Mouse (Mus musculus) cerebellum, postnatal 14 days (tissue): ENCODE measurements around the gene Sytl2.

ENCODE experiments used
- DNase-seq, 2 experiments: peaks; one replicate each; pipeline ENCODE4 v3.0.0; 2021; ENCODE audit warnings: mixed read lengths in 2 of 2

Gene Sytl2

DNA sequence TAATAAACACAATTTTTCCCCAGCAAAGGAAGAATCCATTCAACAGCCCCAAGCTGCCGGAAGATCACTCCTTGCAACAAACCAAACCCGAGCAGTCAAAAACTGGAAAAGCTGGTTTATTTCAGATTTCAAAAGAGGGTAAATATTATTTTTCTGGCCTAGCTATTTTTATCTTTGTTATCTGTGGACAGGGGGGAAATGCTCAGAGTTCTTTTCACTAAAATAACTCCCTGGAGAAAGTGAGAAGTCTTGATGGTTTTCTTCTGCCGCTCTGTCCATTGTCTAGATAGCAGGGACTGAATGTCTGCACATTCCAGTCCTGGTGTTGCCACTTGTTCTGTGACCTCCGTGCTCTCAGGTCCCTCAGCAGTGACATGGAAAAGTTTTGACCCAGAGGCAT, 70.8 kb downstream of the Sytl2 start:
- DNase-seq, result no peak

DNA sequence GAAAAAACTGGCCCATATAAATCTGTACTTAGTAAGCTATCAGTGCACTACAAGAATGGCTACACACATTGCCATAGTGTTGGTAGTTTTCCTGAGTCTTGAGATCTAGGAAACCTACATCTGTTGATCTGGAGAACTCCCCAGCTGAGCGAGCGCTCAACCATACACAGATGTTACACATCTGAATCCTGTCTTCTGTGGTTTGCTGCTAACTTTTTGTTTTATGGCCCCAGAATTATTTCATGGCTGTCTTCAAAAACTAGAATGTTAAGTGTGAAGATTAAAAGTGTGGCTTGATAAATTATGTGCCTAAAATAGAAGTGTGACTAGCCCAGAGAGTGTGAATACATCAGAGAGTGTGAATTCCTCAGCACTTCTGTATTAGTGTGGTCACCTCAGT, 82.4 kb downstream of the Sytl2 start:
- no peak for DNase-seq

DNA sequence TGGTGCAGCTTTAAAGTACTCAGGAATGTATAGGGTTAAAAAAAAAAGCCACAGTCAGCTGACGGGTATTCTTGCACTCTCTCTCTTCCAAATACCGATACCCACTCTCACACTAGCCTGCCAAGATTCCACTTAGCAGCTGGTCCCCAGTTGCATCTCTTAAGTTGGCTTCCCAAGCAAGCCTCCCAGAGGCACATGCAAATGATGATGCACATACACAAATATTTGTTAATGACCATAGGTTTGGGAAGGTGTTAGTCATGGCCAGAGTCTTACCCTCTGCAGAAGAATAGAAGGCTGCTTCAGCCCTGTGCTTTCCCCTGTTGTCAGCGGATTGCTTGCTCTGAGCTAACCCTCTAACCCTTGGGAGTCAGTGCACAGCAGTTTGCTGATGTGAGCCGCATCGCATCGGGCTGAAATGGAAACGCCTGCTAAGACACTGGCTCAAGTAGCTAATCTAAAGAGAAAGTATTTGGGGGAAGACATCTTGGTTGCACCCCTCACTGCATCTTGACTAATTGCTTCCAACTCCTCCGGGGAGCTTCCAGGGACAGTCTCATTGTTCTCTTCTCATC, 84.9 kb downstream of the Sytl2 start:
- DNase-seq, result peak; percentile 22 to 27

DNA sequence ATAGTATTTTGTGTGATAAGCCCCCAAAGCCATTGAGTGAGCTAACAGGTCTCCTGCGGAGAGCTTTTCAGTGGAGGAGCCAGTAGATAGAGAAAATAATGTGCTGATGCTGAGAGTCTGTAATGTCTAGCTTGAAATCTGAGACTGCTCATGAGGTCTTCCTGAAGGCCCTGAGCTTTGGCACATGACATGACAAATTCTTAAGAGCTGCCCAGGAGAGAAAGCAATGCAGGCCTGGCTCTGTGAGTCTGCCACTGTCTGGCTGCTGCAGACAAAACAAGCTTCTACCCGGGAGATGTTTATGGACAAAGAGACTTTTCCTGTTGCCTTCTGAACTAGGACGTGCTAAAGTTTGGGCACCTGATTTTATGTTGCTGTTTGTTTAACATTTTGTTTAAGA, 87.7 kb downstream of the Sytl2 start:
- no peak for DNase-seq

DNA sequence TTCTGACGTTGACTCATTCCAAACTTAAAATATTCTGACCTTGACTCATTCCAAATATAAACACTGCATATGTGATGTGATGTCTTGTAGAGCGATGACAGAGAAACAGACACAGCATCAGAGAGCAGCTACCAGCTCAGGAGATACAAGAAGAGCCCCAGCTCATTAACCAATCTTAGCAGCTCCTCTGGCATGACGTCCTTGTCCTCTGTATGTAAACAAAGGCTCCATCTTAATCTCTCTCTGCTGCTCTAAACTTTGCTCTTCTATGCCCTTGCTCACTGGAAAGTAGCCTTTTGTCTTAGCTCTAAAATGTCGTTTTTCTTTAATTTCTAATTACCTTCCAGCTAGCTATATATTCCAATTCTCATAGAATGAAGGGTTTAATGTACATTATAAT, 93.0 kb downstream of the Sytl2 start:
- no peak for DNase-seq

DNA sequence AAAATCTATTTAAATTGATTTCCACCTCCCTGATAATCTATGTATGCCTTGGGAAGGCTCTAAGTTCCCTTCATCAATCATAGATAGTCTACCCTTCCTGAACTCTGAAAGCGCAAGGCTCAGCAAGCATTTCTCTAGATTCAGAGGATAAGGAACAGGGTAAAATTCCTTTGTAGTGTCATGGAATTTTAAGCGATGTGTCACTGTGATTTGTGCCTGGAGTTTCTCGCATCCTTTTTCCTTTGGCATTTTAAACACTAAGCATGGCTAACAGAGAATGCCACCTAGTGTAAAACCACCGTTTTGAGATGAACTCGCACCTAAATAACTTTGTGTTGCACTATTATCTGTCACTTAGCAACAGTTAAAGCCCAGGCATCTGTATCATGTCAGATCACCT, 93.9 kb downstream of the Sytl2 start:
- DNase-seq, result no peak

DNA sequence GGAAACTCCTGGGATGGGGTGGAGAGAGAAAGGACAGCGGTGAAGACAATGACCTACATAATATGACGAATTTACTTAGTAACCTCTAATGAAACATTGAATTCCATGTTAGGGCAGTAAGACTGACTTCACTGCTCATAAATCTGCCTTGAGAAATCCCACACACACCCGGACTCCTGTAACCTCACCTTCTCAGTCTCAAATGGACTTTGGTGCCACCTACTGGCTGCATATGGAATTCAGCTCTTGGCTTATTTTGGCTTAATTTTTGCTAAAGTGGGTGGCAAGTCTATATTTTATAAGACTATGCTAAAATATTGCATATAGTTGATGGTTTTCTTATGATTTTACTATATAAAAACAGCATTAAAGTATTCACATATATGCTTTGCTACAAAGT, 107.9 kb downstream of the Sytl2 start:
- peak; percentile 81 to 87 for DNase-seq

DNA sequence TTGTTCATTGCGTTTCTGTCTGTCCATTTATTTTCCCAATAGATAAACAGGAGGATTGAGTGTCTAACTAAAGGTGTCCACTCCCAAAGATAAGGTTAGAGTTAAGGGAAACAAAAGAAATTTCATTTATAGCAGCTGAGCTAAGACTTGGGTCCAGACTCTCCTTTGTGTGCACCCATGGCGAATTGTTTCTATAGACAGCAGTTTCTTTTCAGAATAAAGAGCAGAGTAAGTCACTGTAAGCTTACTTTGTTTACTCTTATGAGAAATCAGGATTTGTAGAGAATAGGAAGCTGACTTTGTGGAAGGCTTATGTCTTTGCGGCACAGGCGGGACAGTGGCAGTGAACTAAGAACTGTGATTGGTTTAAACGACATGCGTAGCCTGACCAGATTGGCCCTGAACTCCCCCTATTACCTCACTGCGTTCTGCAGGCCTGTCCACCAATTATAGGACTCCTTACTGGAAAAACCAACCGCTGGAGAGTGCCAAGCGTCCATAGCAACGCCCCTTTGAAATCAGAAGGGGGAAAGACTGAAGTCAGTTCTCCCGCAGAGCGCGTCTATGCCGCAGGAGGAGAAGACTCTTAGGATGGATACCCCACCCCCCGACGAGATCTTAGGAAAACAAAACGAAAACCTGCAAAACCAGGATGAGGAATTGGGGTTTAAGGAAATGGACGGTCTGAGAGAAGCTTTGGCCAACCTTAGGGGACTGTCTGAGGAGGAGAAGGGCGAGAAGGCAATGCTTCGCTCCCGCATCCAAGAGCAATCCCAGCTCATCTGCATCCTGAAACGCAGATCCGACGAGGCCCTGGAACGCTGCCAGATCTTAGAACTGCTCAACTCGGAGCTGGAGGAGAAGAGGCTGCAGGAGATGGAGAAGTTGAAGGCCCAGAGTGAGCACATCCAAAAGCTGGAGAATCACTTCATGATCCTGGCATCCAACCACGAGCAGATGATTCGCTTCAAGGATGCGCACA, 124.3 kb downstream of the Sytl2 start, which contains the start of gene Ccdc89:
Gene Ccdc89 (plus strand): TSS at position 558 of the 982 bp plus-strand sequence.
- peak; percentile 85 to 87 for DNase-seq

DNA sequence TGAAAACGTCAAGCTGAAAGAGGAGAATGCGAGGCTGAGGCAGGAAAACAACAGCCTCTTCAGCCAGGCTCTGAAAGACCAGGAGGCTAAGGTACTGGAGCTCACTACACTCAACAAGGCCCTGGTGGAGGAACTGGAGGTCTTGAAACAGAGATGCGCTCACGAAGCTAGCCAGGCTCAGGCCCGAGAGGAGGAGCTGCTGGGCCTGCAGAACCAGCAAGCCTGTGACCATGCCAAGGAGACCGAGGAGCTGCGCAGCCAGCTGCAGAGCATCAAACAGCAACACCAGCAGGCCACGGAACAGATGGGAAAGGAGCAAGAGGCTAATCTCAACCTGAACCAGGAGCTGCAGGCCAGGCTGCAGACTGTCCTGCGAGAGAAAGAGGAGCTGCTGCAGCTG, 125.0 kb downstream of the Sytl2 start:
- peak in 1 of 2 experiments; percentile 18 for DNase-seq

DNA sequence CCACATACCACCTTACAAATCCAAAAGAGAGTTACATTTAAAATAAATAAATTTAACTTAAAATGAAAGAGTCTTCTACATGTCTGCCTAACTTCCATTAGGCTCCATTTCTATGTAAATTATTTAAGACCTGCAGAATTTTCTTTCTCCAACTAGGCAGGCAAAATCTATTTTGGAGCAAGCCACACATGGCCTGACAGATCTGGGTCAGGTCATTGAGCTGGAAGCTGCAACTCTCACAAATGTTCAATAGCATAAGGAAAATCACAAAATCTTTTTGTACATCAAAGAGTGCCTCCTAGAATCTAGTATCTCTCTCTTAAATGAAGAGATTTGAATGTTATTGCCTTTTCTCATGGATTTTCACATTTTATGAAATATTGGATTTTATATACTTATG, 130.2 kb downstream of the Sytl2 start:
- no peak for DNase-seq

DNA sequence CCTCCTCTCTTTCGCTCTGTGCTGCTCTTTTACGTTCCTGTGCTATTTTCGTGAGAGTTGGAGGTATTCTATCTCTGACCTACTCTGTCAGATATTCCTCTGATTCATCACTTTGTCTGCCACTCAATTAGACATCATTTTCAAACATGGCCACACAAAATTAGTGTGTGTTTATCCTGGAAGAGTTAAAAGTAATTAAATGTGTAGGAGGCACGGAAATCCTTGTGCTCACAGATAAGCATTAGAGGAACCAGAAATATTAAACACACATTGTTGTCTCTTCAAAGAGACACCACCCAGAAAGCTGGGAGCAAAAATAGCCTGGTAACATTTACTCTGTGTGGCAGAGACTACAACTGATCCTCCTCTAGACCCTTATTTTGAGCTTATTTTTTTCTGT, 138.0 kb downstream of the Sytl2 start:
- DNase-seq, result no peak

DNA sequence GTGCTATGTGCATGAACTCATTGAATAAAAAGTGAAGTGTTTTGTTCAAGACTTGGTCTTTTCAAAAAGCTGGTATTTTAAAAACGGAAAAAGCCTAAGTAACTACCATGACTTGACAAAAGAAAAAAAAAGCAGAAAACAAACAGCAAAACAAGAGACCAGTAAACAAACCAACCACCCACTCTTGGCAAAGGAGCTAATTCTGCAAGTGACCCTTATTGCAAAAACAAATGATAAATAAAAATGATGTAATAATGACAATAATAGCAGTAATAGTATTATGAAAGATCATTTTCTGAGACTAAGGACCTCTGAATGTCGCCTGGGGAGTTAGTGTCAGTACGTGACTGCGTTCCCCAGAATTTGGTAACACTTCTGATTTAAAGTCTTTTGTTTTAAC, 140.0 kb downstream of the Sytl2 start:
- DNase-seq, result no peak

DNA sequence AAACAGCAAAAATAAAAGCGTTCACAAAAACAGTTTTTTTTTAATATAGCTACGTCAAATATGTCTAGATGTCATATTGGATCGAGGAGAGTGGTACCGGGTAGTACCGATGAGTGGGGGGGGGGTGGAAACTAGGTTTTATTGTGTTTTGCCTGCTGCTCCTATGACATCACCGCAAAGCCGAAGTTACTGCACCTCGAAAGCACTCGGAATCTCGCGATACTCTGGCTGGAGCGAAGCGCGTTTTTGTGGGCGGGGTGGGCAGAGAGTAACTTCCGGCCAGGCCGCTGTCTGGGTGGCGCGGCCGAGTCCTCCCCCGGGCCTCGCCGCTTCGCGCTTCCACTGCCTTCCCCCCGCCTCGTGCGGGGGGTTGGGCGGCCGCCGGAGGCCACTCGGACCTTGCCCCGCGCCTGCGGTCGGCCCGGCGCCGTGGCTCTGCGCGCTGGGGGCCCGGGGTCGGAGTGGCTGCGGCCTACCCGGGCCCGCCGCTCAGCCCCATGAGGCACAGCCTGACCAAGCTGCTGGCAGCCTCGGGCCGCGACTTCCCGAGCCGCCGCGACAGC, 140.5 kb downstream of the Sytl2 start, which contains the start of gene Crebzf:
Gene Crebzf (plus strand): TSS at position 212 of the 563 bp plus-strand sequence.
- DNase-seq, result peak; percentile 96 to 97

DNA sequence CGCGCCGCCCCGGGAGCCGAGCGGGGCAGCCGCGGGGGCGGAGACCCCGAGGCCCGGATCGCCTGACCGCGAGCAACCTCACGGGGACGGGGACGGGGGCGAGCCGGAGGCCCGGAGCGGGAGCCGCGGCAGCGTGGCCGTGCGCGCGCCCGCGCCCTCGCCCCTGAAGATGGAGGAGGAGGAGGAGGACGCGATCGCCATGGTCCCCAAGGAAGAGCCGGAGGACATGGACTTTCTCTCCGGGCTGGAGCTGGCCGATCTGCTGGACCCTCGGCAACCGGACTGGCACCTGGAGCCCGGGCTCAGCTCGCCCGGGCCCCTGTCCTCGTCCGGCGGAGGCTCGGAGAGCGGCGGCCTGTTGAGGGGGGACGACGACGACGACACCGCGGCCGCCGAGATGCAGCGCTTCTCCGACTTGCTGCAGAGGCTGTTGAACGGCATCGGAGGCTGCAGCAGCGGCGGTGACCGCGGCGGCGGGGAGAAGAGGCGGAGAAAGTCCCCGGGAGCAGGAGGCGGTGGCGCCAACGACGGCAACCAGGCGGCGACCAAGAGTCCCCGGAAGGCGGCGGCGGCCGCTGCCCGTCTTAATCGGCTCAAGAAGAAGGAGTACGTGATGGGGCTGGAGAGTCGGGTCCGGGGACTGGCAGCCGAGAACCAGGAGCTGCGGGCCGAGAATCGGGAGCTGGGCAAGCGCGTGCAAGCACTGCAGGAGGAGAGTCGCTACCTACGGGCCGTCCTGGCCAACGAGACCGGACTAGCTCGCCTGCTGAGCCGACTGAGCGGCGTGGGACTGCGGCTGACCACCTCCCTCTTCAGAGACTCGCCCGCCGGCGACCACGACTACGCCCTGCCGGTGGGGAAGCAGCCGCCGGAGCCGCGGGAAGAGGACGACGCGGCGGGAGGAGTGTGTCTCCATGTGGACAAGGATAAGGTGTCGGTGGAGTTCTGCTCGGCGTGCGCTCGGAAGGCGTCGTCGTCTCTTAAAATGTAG, 141.3 kb downstream of the Sytl2 start:
- DNase-seq, result peak; percentile 81 to 87

DNA sequence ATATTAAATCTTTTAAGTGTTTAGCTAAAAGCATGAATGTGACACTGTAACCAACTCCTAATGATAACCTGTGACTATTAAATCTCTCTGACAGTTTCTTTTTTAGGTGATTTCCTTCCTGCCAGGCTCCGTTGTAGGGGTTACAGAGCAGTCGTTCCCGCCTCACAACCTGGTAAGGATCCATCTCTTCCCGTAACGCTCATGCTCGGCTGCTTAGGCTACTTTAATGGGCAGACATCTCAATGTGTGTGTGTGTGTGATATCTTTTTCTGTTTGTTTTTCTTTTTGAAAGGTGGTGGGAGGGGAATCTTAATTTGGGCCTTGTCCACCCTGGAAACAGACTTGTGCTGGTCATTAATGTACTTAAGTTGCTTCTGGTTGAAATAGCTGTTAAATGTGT, 142.2 kb downstream of the Sytl2 start:
- DNase-seq, result peak in 1 of 2 experiments; percentile 32

DNA sequence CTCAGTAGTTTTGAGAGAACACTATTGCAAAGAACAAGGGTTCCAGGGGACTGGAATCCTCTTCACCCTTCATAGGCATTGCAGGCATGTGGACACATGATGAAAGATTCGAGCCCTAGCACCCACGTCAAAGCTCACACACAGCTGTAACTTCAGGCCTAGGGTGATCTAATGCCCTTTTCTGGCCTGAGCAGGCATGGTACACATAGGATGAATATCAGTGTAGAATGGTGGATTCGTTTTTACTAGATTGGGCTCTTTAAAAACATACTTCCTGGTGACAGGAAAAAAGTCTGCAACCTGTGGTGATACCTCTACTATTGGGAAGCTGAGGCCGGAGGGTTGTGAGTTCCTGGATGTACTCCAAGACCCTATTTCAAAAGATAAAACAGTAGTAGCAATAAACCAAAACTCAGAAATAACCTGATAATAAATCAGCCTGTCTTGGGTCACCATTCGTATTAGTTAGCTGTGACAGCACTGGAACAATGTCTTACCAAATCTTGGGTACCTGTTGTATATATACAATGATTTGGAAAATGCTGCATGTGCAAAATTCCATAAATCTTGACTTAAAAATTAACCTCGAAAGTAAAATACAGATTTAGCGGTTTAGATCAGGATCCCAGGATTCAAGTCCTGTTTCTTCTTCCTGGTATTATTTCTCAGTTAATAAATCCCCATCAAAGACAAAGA, 154.2 kb downstream of the Sytl2 start:
- DNase-seq, result no peak

DNA sequence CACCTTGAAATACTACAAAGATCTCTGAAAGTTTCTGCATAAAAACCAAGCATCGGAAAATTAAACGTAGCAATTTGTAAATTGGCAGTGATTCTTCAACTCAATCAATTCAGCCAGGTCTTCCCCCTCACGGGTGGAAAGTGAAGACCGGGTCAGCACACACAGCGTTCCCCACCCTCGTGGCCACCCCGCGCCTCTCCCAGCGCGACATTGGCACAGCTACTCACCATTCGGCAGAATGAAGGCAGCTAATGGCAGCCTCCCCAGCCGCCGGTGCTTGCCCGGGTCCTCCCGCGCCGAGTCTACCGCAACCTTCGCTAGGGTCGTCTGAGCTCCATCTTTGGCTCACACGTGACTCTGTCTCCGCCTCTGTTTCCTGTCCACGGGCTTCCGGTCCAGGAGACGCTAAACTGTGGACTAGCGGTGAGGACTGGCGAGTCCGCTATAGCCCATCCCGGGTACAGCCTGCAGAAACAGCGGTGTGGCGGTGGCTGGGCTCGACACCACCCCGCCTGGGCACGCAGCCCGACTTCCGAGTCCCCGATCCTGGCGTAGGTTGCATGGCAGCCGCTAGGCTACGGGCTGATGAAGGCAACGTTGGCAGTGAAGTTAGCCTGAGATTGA, 154.9 kb downstream of the Sytl2 start, which contains the start of gene Tmem126a:
Gene Tmem126a (minus strand): TSS at position 385 of the 624 bp plus-strand sequence.
- peak; percentile 90 to 95 for DNase-seq

DNA sequence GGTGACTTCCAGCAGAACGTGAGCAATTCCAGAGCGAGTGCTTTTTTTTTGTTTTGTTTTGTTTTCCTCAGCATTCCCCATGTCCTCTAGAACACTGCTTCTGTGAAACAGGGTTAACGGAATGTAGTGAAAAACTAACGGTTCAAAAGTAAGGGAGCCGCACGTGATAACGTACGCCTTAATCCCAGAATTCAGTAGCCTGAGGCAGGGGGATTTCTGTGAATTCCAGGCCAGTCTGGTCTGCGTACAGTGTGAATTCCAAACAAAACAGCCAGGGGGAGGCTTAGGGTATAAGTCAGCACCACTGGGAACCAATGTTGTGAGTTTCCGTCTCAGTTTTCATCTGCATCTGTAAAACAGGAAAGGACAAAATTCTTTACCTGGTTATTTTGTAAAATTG, 155.5 kb downstream of the Sytl2 start:
- peak in 1 of 2 experiments; percentile 27 for DNase-seq
